Mouse (Mus musculus) testis, adult 2 months (tissue): ENCODE measurements around the gene Daam2. TPM values are rescaled to one million over a fixed set of nuclear protein-coding genes. Genes with fewer than 3 reads are reported as not detected.

ENCODE experiments used
- H3K27ac ChIP-seq: fragments of 200-500 bp; 2 replicates; pipeline ENCODE4 v1.5.1; 2012; ENCODE audit warnings: low read depth, low read length; ENCODE audit not compliant: control insufficient read depth, insufficient read depth
- H3K27me3 ChIP-seq: fragments of 200-500 bp; 2 replicates; pipeline ENCODE4 v1.6.1; 2012; ENCODE audit warnings: mild to moderate bottlenecking, low read length, moderate library complexity; ENCODE audit not compliant: control insufficient read depth, insufficient read depth
- H3K36me3 ChIP-seq: fragments of 200-500 bp; 2 replicates; pipeline ENCODE4 v1.6.1; 2012; ENCODE audit warnings: mild to moderate bottlenecking, low read length; ENCODE audit not compliant: control insufficient read depth, insufficient read depth
- H3K4me1 ChIP-seq: fragments of 200-500 bp; 2 replicates; pipeline ENCODE4 v1.6.1; 2012; ENCODE audit warnings: low read length; ENCODE audit not compliant: control insufficient read depth, insufficient read depth
- H3K4me3 ChIP-seq: fragments of 200-500 bp; 2 replicates; pipeline ENCODE4 v1.5.1; 2012; ENCODE audit warnings: low read depth, mild to moderate bottlenecking, low read length, moderate library complexity, mixed read lengths; ENCODE audit not compliant: control insufficient read depth
- CTCF ChIP-seq: fragments of 200-500 bp; IDR thresholded peaks from 2 replicates; pipeline ENCODE4 v1.5.1; 2012; ENCODE audit warnings: low read depth, mild to moderate bottlenecking, inconsistent platforms, low read length, moderate library complexity; ENCODE audit not compliant: control insufficient read depth, insufficient read depth, insufficient replicate concordance
- POLR2A ChIP-seq: fragments of 200-500 bp; IDR thresholded peaks from 2 replicates; pipeline ENCODE4 v1.6.1; 2012; ENCODE audit warnings: low read depth, mild to moderate bottlenecking, inconsistent platforms, low read length, moderate library complexity; ENCODE audit not compliant: control insufficient read depth
- polyA plus RNA-seq: library from polyadenylated mRNA; depleted of rRNA; stranded (reverse); fragments of >200 nt; gene quantifications from 2 replicates; pipeline ENCODE4 v1.2.3, GENCODE M21; 2012

Daam2 gene
- polyA plus RNA-seq, 1 experiment: 33.5 TPM

- H3K27me3 ChIP-seq: no peaks in the 10 kb centered on the region
- TF ChIP-seq POLR2A: no peak
- no peak for TF ChIP-seq CTCF
- H3K4me1 ChIP-seq: no peaks in the 10 kb centered on the region
- H3K4me3 ChIP-seq: no peak overlapping the region
- no peak overlapping the region for H3K27ac ChIP-seq
- no peaks in the 10 kb centered on the region for H3K36me3 ChIP-seq
These were observed 39.6 kb downstream of the Daam2 start for GRCm38 (mm10) chr17:49524584-49524983.

GRCm38 (mm10) chr17:49522435-49522834 lies 41.7 kb downstream of the Daam2 start:
- Histone ChIP-seq H3K4me3 (no peak overlapping the region), H3K27ac (no peak overlapping the region)

GRCm38 (mm10) chr17:49522002-49522401 lies 42.1 kb downstream of the Daam2 start:
- Histone ChIP-seq H3K27me3 (no peaks in the 10 kb centered on the region), H3K27ac (no peak overlapping the region), H3K36me3 (no peaks in the 10 kb centered on the region), H3K4me3 (no peak overlapping the region), H3K4me1 (no peaks in the 10 kb centered on the region)
- TF ChIP-seq CTCF (no peak), POLR2A (no peak)

More at GRCm38 (mm10) chr17:49522435-49522834, 41.7 kb downstream of the Daam2 start:
- no peaks in the 10 kb centered on the region for H3K4me1 ChIP-seq
- H3K27me3 ChIP-seq: no peaks in the 10 kb centered on the region
- no peaks in the 10 kb centered on the region for H3K36me3 ChIP-seq
- no peak for TF ChIP-seq POLR2A
- no peak for TF ChIP-seq CTCF

GRCm38 (mm10) chr17:49520674-49521073 lies 43.5 kb downstream of the Daam2 start:
- Histone ChIP-seq H3K4me3 (no peak overlapping the region), H3K27me3 (no peaks in the 10 kb centered on the region), H3K4me1 (no peaks in the 10 kb centered on the region), H3K36me3 (no peaks in the 10 kb centered on the region), H3K27ac (no peak overlapping the region)
- TF ChIP-seq CTCF (no peak), POLR2A (no peak)

GRCm38 (mm10) chr17:49519576-49520247 lies 44.4 kb downstream of the Daam2 start:
- H3K4me1 ChIP-seq: 0 out of 2 replicates have a peak, but pooled peaks cover 2% of the 10 kb centered on the region
- no peak overlapping the region for H3K4me3 ChIP-seq
- H3K27ac ChIP-seq: no peak overlapping the region
- H3K36me3 ChIP-seq: no peaks in the 10 kb centered on the region
- TF ChIP-seq POLR2A (no peak), CTCF (no peak)
- H3K27me3 ChIP-seq: no peaks in the 10 kb centered on the region

- no peak overlapping the region for H3K4me3 ChIP-seq
- no peaks in the 10 kb centered on the region for H3K27me3 ChIP-seq
- no peak overlapping the region for H3K27ac ChIP-seq
- TF ChIP-seq CTCF: no peak
- no peak for TF ChIP-seq POLR2A
- H3K4me1 ChIP-seq: 0 out of 2 replicates have a peak, but pooled peaks cover 2% of the 10 kb centered on the region
- H3K36me3 ChIP-seq: no peaks in the 10 kb centered on the region
These were observed 47.1 kb downstream of the Daam2 start for GRCm38 (mm10) chr17:49517091-49517490.

- Histone ChIP-seq H3K27me3 (no peaks in the 10 kb centered on the region), H3K4me3 (no peak overlapping the region), H3K4me1 (0 out of 2 replicates have a peak, but pooled peaks cover 2% of the 10 kb centered on the region), H3K27ac (no peak overlapping the region), H3K36me3 (no peaks in the 10 kb centered on the region)
- TF ChIP-seq POLR2A (no peak), CTCF (no peak)
These were observed 48.5 kb downstream of the Daam2 start for GRCm38 (mm10) chr17:49515678-49516077.
